In genomic region chr6:138072963-138073339, GRCm38 (mm10) we compare ENCODE assay signal across 20 mouse cellular contexts. TPM values are rescaled to one million over a fixed set of nuclear protein-coding genes. Genes with fewer than 3 reads are reported as not detected.
A peak's percentile ranks its signal among the peaks of the same experiment; 100 is the strongest.
DNase-seq lines count a peak whose midpoint lies in the region; ATAC-seq lines count a peak whose summit lies in the region.
"Had no signal": no experiment of that assay in that cellular context is flagged by ENCODE, and none has a peak within 500 bp of the region (broad histone marks: within the 10 kb centered on the region; RNA-seq: fewer than 3 reads in every experiment).

No protein-coding gene starts in this region.

- no peak overlapping the region for H3K9ac ChIP-seq in kidney, embryonic 15.5 days
- no peak overlapping the region for H3K9ac ChIP-seq in neural tube, embryonic 14.5 days (replicated peaks; ENCODE audit: low read depth, low read length)
- no peak overlapping the region for H3K9ac ChIP-seq in embryonic facial prominence, embryonic 15.5 days
- H3K9ac ChIP-seq: neural tube, embryonic 12.5 days had no signal

- no peaks in the 10 kb centered on the region for H3K9me3 ChIP-seq in kidney, embryonic 15.5 days (replicated peaks)
- no peaks in the 10 kb centered on the region for H3K9me3 ChIP-seq in neural tube, embryonic 14.5 days (ENCODE audit: control insufficient read depth, low read length)
- no peaks in the 10 kb centered on the region for H3K9me3 ChIP-seq in embryonic facial prominence, embryonic 15.5 days (replicated peaks)
- H3K9me3 ChIP-seq: neural tube, embryonic 12.5 days had no signal

- no peak overlapping the region for H3K27ac ChIP-seq in kidney, embryonic 15.5 days
- H3K27ac ChIP-seq in neural tube, embryonic 14.5 days (ENCODE audit: low read depth, low read length): no peak overlapping the region
- H3K27ac ChIP-seq in embryonic facial prominence, embryonic 15.5 days (replicated peaks): no peak overlapping the region
- H3K27ac ChIP-seq: neural tube, embryonic 12.5 days had no signal

- H3K4me3 ChIP-seq in kidney, embryonic 15.5 days (replicated peaks): no peak overlapping the region
- H3K4me3 ChIP-seq in neural tube, embryonic 14.5 days (ENCODE audit: low read depth, low read length): no peak overlapping the region
- H3K4me3 ChIP-seq in embryonic facial prominence, embryonic 15.5 days (replicated peaks): no peak overlapping the region
- H3K4me3 ChIP-seq: neural tube, embryonic 12.5 days had no signal

- no peak for DNase-seq in kidney, postnatal 10 days
- DNase-seq in neural tube, embryonic 10.5 days (ENCODE audit: extremely low spot score, low spot score): no peak
- no peak for DNase-seq in testis, postnatal 14 days (ENCODE audit: low spot score)
- no peak for DNase-seq in left cerebral cortex, postnatal 4 days
- DNase-seq: cerebellum, adult 9-10 months; gastrocnemius, postnatal 14 days; kidney, postnatal 36 days; layer of hippocampus, adult 9-11 months; liver; lung, adult 2 months; lung, postnatal 4 days; thymus, postnatal 25 days had no signal

- no peaks in the 10 kb centered on the region for H3K36me3 ChIP-seq in kidney, embryonic 15.5 days
- H3K36me3 ChIP-seq in neural tube, embryonic 14.5 days (ENCODE audit: control insufficient read depth, insufficient read depth, low read length): no peaks in the 10 kb centered on the region
- H3K36me3 ChIP-seq in embryonic facial prominence, embryonic 15.5 days: no peaks in the 10 kb centered on the region
- H3K36me3 ChIP-seq: neural tube, embryonic 12.5 days had no signal

- H3K4me1 ChIP-seq in kidney, embryonic 15.5 days: peaks cover 5% of the 10 kb centered on the region; the same call in 1 of the 2 replicates
- H3K4me1 ChIP-seq in neural tube, embryonic 14.5 days (ENCODE audit: control insufficient read depth, insufficient read depth, low read length): no peaks in the 10 kb centered on the region
- no peaks in the 10 kb centered on the region for H3K4me1 ChIP-seq in embryonic facial prominence, embryonic 15.5 days
- H3K4me1 ChIP-seq: neural tube, embryonic 12.5 days had no signal

- H3K27me3 ChIP-seq in kidney, embryonic 15.5 days: no peaks in the 10 kb centered on the region
- no peaks in the 10 kb centered on the region for H3K27me3 ChIP-seq in neural tube, embryonic 14.5 days (ENCODE audit: control insufficient read depth, insufficient read depth, low read length)
- H3K27me3 ChIP-seq in embryonic facial prominence, embryonic 15.5 days: no peaks in the 10 kb centered on the region
- H3K27me3 ChIP-seq: neural tube, embryonic 12.5 days; Patski had no signal

- no peak overlapping the region for H3K4me2 ChIP-seq in kidney, embryonic 15.5 days
- H3K4me2 ChIP-seq in neural tube, embryonic 14.5 days (ENCODE audit: low read depth, low read length): no peak overlapping the region
- H3K4me2 ChIP-seq in embryonic facial prominence, embryonic 15.5 days (replicated peaks): no peak overlapping the region
- H3K4me2 ChIP-seq: neural tube, embryonic 12.5 days had no signal

- ATAC-seq in kidney, embryonic 15.5 days (replicated peaks; ENCODE audit: low FRiP score): peak; percentile 87
- ATAC-seq in neural tube, embryonic 14.5 days (ENCODE audit: low read depth): peak; percentile 38; the same call in 1 of the 2 replicates
- ATAC-seq in embryonic facial prominence, embryonic 15.5 days (ENCODE audit: insufficient number of reproducible peaks, low FRiP score, low TSS enrichment, low read depth): peak; percentile 47; the same call in 1 of the 2 replicates
- ATAC-seq: Patski had no signal

- intact Hi-C loops in left cerebral cortex, postnatal 4 days (cut with DNase I): no loop called here

- 46% methylated on average over 8 of the region's 8 CpGs for WGBS in kidney, embryonic 15.5 days
- WGBS in neural tube, embryonic 14.5 days: 70% methylated on average over 8 of the region's 8 CpGs
- 49% methylated on average over 8 of the region's 8 CpGs for WGBS in embryonic facial prominence, embryonic 15.5 days

RNA-seq across cellular contexts. Expression of gene Slc15a5, which starts 6.8 kb away (rescaled TPM):
- not detected in 2 replicates for polyA plus RNA-seq in kidney, embryonic 15.5 days (2015; fragmentation: Nextera tagmentation; extraction: Ambion mirVana)
- not detected in 2 replicates for polyA plus RNA-seq in neural tube, embryonic 14.5 days (2014; fragmentation: Nextera tagmentation; extraction: Ambion mirVana)
- polyA plus RNA-seq in embryonic facial prominence, embryonic 15.5 days (2015; fragmentation: Nextera tagmentation; extraction: Ambion mirVana): 0.19 TPM in 1 of 2 replicates, not detected in the other
- not detected for total RNA-seq in left cerebral cortex, postnatal 4 days (2021)
- total RNA-seq: heart, adult 8-10 months had no signal
- polyA plus RNA-seq: hindbrain, embryonic 11.5 days; intestine, embryonic 14.5 days; Patski had no signal
